In genomic region chr9:31683302-31684081, GRCm38 (mm10) we compare ENCODE assay signal across 8 mouse cellular contexts.
A peak's percentile ranks its signal among the peaks of the same experiment; 100 is the strongest.
DNase-seq lines count a peak whose midpoint lies in the region; ATAC-seq lines count a peak whose summit lies in the region.

No protein-coding gene starts in this region.

- peak; percentile 16 for DNase-seq in gastrocnemius, adult 18-20 months (ENCODE audit: low spot score)
- DNase-seq in gastrocnemius, adult 8-10 months (ENCODE audit: low spot score in 2 of 2), result no peak
- peak; percentile 47 for DNase-seq in embryonic facial prominence, embryonic 11.5 days (ENCODE audit: low spot score)
- DNase-seq in mesoderm, embryonic 11.5 days (ENCODE audit: low read depth, low spot score), result peak; percentile 69
- DNase-seq in left cerebral cortex, adult 18-20 months (ENCODE audit: low spot score in 2 of 2), result no peak
- DNase-seq in urinary bladder, postnatal 10 days (ENCODE audit: low spot score), result no peak
- no peak for DNase-seq in urinary bladder, adult 2 months (ENCODE audit: low spot score)

- H3K36me3 ChIP-seq in embryonic facial prominence, embryonic 11.5 days (replicated peaks; ENCODE audit: control insufficient read depth, insufficient read depth, low read depth, low read length), result no peaks in the 10 kb centered on the region
- no peaks in the 10 kb centered on the region for H3K36me3 ChIP-seq in kidney, embryonic 14.5 days (ENCODE audit: control insufficient read depth, insufficient read depth, low read length)

- no peaks in the 10 kb centered on the region for H3K27me3 ChIP-seq in embryonic facial prominence, embryonic 11.5 days (ENCODE audit: control insufficient read depth, insufficient read depth, low read length)
- no peaks in the 10 kb centered on the region for H3K27me3 ChIP-seq in kidney, embryonic 14.5 days (ENCODE audit: control insufficient read depth, insufficient read depth, low read length)

- 6% methylated on average over 19 of the region's 19 CpGs for WGBS in embryonic facial prominence, embryonic 11.5 days
- 6% methylated on average over 19 of the region's 19 CpGs for WGBS in kidney, embryonic 14.5 days

- H3K4me3 ChIP-seq in embryonic facial prominence, embryonic 11.5 days (ENCODE audit: low read depth, low read length), result no peak overlapping the region
- H3K4me3 ChIP-seq in kidney, embryonic 14.5 days (ENCODE audit: low read length), result no peak overlapping the region

- peaks cover 6% of the 10 kb centered on the region for H3K4me1 ChIP-seq in embryonic facial prominence, embryonic 11.5 days (ENCODE audit: control insufficient read depth, insufficient read depth, low read length)
- H3K4me1 ChIP-seq in kidney, embryonic 14.5 days (ENCODE audit: control insufficient read depth, insufficient read depth, low read length), result peaks cover 28% of the 10 kb centered on the region

- no peak for ATAC-seq in embryonic facial prominence, embryonic 11.5 days (replicated peaks; ENCODE audit: insufficient number of reproducible peaks, low FRiP score, low TSS enrichment, low read depth)
- ATAC-seq in kidney, embryonic 14.5 days (ENCODE audit: low FRiP score, low TSS enrichment), result peak; percentile 43; the same call in 1 of the 2 replicates

- H3K27ac ChIP-seq in embryonic facial prominence, embryonic 11.5 days (replicated peaks; ENCODE audit: low read depth, low read length), result no peak overlapping the region
- 0 out of 2 replicates have a peak overlapping the region, but pooled peaks have one; percentile 24 for H3K27ac ChIP-seq in kidney, embryonic 14.5 days (ENCODE audit: low read depth, low read length)

- no peak overlapping the region for H3K9ac ChIP-seq in embryonic facial prominence, embryonic 11.5 days (replicated peaks; ENCODE audit: low read length)
- H3K9ac ChIP-seq in kidney, embryonic 14.5 days (ENCODE audit: low read depth, low read length), result no peak overlapping the region

- H3K4me2 ChIP-seq in embryonic facial prominence, embryonic 11.5 days (ENCODE audit: low read depth, low read length), result no peak overlapping the region; the same call in 1 of the 2 replicates
- H3K4me2 ChIP-seq in kidney, embryonic 14.5 days (replicated peaks; ENCODE audit: low read depth, low read length), result peak overlapping the region; percentile 1; the same call in 1 of the 2 replicates

- H3K9me3 ChIP-seq in embryonic facial prominence, embryonic 11.5 days (replicated peaks; ENCODE audit: control insufficient read depth, low read length), result no peaks in the 10 kb centered on the region
- no peaks in the 10 kb centered on the region for H3K9me3 ChIP-seq in kidney, embryonic 14.5 days (ENCODE audit: control insufficient read depth, low read length)

Comparison
In these comparisons a context has a peak if more than half of its experiments do, and no peak if none do; other contexts are left out.
1. DNase-seq: peak in gastrocnemius, adult 18-20 months (single experiment), embryonic facial prominence, embryonic 11.5 days (single experiment) and mesoderm, embryonic 11.5 days (single experiment); none in gastrocnemius, adult 8-10 months (0 of 2), left cerebral cortex, adult 18-20 months (0 of 2), urinary bladder, postnatal 10 days (single experiment) and urinary bladder, adult 2 months (single experiment).